Comparison of ENCODE assay signal across 9 mouse cellular contexts in the genomic region with DNA sequence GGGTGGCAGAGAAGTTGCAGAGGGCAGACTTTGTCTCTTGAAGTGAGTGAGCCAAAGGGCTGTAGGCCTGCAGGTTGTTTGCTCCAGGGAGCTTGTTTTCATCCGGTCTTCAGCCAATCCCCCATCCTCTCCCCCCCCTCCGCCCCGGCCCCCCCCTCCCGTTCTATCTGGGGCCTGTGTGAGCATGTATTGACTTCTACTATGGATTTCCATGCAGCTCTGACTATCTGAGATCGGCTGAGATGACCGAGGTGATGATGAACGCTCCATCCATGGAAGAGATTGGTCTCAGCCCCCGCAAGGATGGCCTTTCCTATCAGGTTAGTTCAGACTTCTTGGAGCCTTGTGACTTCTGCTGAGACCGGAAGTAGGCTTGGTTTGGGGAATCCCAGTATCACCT. TPM values are rescaled to one million over a fixed set of nuclear protein-coding genes. Genes with fewer than 3 reads are reported as not detected.
DNase-seq lines count a peak whose midpoint lies in the region; ATAC-seq and TF ChIP-seq lines count a peak whose summit lies in the region.
"Had no signal": no experiment of that assay in that cellular context is flagged by ENCODE, and none has a peak within 500 bp of the region (broad histone marks: within the 10 kb centered on the region; RNA-seq: fewer than 3 reads in every experiment).

No protein-coding gene starts in this region.

- peak overlapping the region; percentile 55 for H3K4me3 ChIP-seq in lung, embryonic 14.5 days (ENCODE audit: low read depth, low read length)
- H3K4me3 ChIP-seq in forebrain, postnatal 0 days (ENCODE audit: low read depth, low read length), result no peak overlapping the region
- peak overlapping the region; percentile 26 for H3K4me3 ChIP-seq in intestine, embryonic 16.5 days (ENCODE audit: low read length)
- H3K4me3 ChIP-seq in neural tube, embryonic 15.5 days (replicated peaks), result peak overlapping the region; percentile 22

- H3K9ac ChIP-seq in lung, embryonic 14.5 days, result no peak overlapping the region; the same call in 1 of the 2 replicates
- H3K9ac ChIP-seq in forebrain, postnatal 0 days, result no peak overlapping the region
- peak overlapping the region; percentile 41 for H3K9ac ChIP-seq in intestine, embryonic 16.5 days (ENCODE audit: low read depth, low read length)
- 0 out of 2 replicates have a peak overlapping the region, but pooled peaks have one; percentile 1 for H3K9ac ChIP-seq in neural tube, embryonic 15.5 days (replicated peaks)

- no peak overlapping the region for H3K27ac ChIP-seq in lung, embryonic 14.5 days (ENCODE audit: low read depth)
- no peak overlapping the region for H3K27ac ChIP-seq in forebrain, postnatal 0 days (ENCODE audit: low read depth, low read length)
- H3K27ac ChIP-seq in intestine, embryonic 16.5 days (ENCODE audit: low read length), result no peak overlapping the region
- H3K27ac ChIP-seq in neural tube, embryonic 15.5 days (replicated peaks), result no peak overlapping the region

- H3K9me3 ChIP-seq in lung, embryonic 14.5 days (ENCODE audit: low read depth, low read length), result no peaks in the 10 kb centered on the region
- no peaks in the 10 kb centered on the region for H3K9me3 ChIP-seq in forebrain, postnatal 0 days (ENCODE audit: low read length)
- no peaks in the 10 kb centered on the region for H3K9me3 ChIP-seq in intestine, embryonic 16.5 days (ENCODE audit: control insufficient read depth, low read length)
- H3K9me3 ChIP-seq in neural tube, embryonic 15.5 days (replicated peaks), result no peaks in the 10 kb centered on the region

- peak overlapping the region; percentile 98 for H3K4me2 ChIP-seq in lung, embryonic 14.5 days
- peak overlapping the region; percentile 32 for H3K4me2 ChIP-seq in forebrain, postnatal 0 days (ENCODE audit: low read depth)
- peak overlapping the region; percentile 98 for H3K4me2 ChIP-seq in intestine, embryonic 16.5 days (ENCODE audit: low read depth, low read length)
- peak overlapping the region; percentile 78 for H3K4me2 ChIP-seq in neural tube, embryonic 15.5 days

- DNase-seq in lung, embryonic 14.5 days, result no peak
- DNase-seq in lung, postnatal 10 days, result no peak
- no peak for DNase-seq in forebrain, postnatal 0 days
- DNase-seq in c-Kit-positive CD71-positive TER-119-positive erythroid progenitor cells, embryonic 14.5 days (ENCODE audit: low spot score), result no peak
- DNase-seq in cerebellum, postnatal 25 days, result no peak

- no peaks in the 10 kb centered on the region for H3K27me3 ChIP-seq in lung, embryonic 14.5 days (ENCODE audit: insufficient read depth, low read length)
- H3K27me3 ChIP-seq in forebrain, postnatal 0 days (ENCODE audit: insufficient read depth, low read length), result no peaks in the 10 kb centered on the region
- no peaks in the 10 kb centered on the region for H3K27me3 ChIP-seq in intestine, embryonic 16.5 days (replicated peaks; ENCODE audit: control insufficient read depth, insufficient read depth, low read length)
- no peaks in the 10 kb centered on the region for H3K27me3 ChIP-seq in neural tube, embryonic 15.5 days (replicated peaks)
- H3K27me3 ChIP-seq: Patski had no signal

- H3K36me3 ChIP-seq in lung, embryonic 14.5 days (ENCODE audit: insufficient read depth), result peaks cover 47% of the 10 kb centered on the region
- H3K36me3 ChIP-seq in forebrain, postnatal 0 days (ENCODE audit: insufficient read depth), result peaks cover 14% of the 10 kb centered on the region; the same call in 1 of the 2 replicates
- peaks cover 10% of the 10 kb centered on the region; the same call in 1 of the 2 replicates for H3K36me3 ChIP-seq in intestine, embryonic 16.5 days (ENCODE audit: control insufficient read depth, insufficient read depth, low read length)
- H3K36me3 ChIP-seq in neural tube, embryonic 15.5 days, result peaks cover 10% of the 10 kb centered on the region

- ATAC-seq in lung, embryonic 14.5 days (ENCODE audit: insufficient read depth), result no peak
- ATAC-seq in forebrain, postnatal 0 days, result no peak
- ATAC-seq in intestine, embryonic 16.5 days, result no peak
- no peak for ATAC-seq in neural tube, embryonic 15.5 days (ENCODE audit: low FRiP score)
- no peak for ATAC-seq in activated CD4-positive, CD25-positive, alpha-beta regulatory T cell, adult 4 months
- ATAC-seq: Patski had no signal

- peaks cover 14% of the 10 kb centered on the region; the same call in 1 of the 2 replicates for H3K4me1 ChIP-seq in lung, embryonic 14.5 days (ENCODE audit: insufficient read depth)
- H3K4me1 ChIP-seq in forebrain, postnatal 0 days (ENCODE audit: insufficient read depth), result peaks cover 29% of the 10 kb centered on the region
- H3K4me1 ChIP-seq in intestine, embryonic 16.5 days (ENCODE audit: control insufficient read depth, insufficient read depth, low read length), result peaks cover 38% of the 10 kb centered on the region
- H3K4me1 ChIP-seq in neural tube, embryonic 15.5 days, result peaks cover 75% of the 10 kb centered on the region

- TF ChIP-seq CTCF in lung, embryonic 14.5 days (IDR thresholded peaks at IDR 0.05; ENCODE audit: low read depth), result no peak
- no peak for TF ChIP-seq CTCF in forebrain, postnatal 0 days (IDR thresholded peaks at IDR 0.05; ENCODE audit: low read depth)

- 42% methylated on average over 9 of the region's 9 CpGs for WGBS in lung, embryonic 14.5 days
- WGBS in forebrain, postnatal 0 days, result 59% methylated on average over 8 of the region's 9 CpGs
- 54% methylated on average over 9 of the region's 9 CpGs for WGBS in intestine, embryonic 16.5 days
- 56% methylated on average over 8 of the region's 9 CpGs for WGBS in neural tube, embryonic 15.5 days

RNA-seq across cellular contexts. Expression of a gene that starts 2.9 kb away (rescaled TPM):
- polyA plus RNA-seq in lung, embryonic 14.5 days (2014; fragmentation: Nextera tagmentation; extraction: Ambion mirVana), result 6.4 and 6.8 TPM in 2 replicates
- total RNA-seq in forebrain, postnatal 0 days (2014; rRNA removed), result 51.9 and 66.7 TPM in 2 replicates
- 3.0 and 3.1 TPM in 2 replicates for polyA plus RNA-seq in forebrain, postnatal 0 days (2015; fragmentation: Nextera tagmentation; extraction: Ambion mirVana)
- polyA plus RNA-seq in intestine, embryonic 16.5 days (2015; fragmentation: Nextera tagmentation; extraction: Ambion mirVana), result 5.5 and 7.6 TPM in 2 replicates
- 4.9 and 5.5 TPM in 2 replicates for polyA plus RNA-seq in neural tube, embryonic 15.5 days (2015; fragmentation: Nextera tagmentation; extraction: Ambion mirVana)
- 10 to 100 TPM; 24.2 to 29.3 TPM for polyA plus RNA-seq in activated CD4-positive, CD25-positive, alpha-beta regulatory T cell, adult 4 months (2017; shearing (Covaris generic))

Comparison
In these comparisons a context has a peak if more than half of its experiments do, and no peak if none do; other contexts are left out.
1. H3K4me2 ChIP-seq: peak in every context shown above with its lines; median percentile 98 in lung, embryonic 14.5 days; 98 in intestine, embryonic 16.5 days; 78 in neural tube, embryonic 15.5 days; 32 in forebrain, postnatal 0 days.
2. H3K9ac ChIP-seq: peak in intestine, embryonic 16.5 days (single experiment) and neural tube, embryonic 15.5 days (single experiment); none in lung, embryonic 14.5 days (single experiment) and forebrain, postnatal 0 days (single experiment).